Mouse (Mus musculus): ENCODE measurements around the gene Xpnpep3. TPM values are rescaled to one million over a fixed set of nuclear protein-coding genes. Genes with fewer than 3 reads are reported as not detected.
"Not testable (repeated sequence)": the region's sequence is repeated elsewhere in the genome, so short reads cannot be mapped to it uniquely, and the experiment has no call there.

The Xpnpep3 gene
- total RNA-seq, 2 experiments from 2014 or later, result 13.3 TPM

DNA sequence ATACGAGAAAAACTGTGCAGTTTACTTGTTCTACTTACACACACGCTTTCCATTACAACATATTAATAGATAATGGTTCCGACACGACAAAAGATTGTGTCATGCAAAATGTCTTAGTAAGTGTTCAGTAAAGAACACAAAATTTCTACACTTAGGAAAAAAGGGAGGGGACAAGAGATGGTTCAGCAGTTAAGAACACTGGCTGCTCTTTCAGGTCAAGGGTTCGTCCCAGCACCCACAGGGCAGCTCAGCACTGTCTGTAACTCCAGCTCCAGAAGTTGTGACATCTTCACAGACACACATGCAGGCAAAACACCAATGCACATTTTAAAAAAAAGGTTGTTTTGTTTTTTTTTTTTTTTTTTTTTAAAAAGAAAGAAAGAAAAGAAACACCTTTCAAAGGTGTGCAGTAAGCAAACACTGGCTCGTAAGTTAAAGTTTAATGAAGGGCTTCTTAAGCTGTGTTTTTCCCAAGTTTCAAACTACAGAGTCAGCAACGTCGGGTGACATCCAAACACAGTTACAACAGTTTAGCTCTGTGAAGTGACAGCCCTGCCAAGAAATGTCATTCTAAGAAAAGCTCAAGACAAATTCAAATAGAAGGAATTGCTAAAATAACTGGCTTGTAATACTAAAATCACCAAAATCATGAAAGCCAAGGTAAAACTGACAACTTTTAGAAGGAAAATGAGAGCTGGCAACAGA lies 5.6 kb upstream of the Xpnpep3 start:
- no peak for DNase-seq
- intact Hi-C loops (cut with DNase I), result no loop called here

DNA sequence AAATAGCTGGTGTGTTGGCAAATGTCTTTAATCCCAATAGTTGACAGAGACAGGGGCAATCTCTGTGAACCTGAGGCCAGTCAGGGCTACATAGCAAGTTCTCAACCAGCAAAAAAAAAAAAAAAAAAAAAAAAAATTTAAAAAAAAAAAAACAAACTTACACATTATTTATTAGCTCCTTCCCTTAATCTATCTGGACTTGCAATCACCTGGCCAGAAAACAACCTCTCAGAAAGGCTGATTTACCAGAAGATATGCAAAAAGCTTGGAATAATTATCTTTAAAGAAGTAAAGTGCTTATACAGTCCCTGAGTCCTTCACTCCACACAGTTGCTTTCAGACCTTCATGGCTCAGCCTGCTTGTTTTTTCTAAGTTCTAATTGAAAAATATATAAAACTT lies 1.7 kb upstream of the Xpnpep3 start:
- intact Hi-C loops (cut with DNase I), result loop anchor here (2.0 kb wide), 3 partner anchors 37 to 187 kb away; partner anchors contain the start of genes Ep300, Rbx1 and Slc25a17

DNA sequence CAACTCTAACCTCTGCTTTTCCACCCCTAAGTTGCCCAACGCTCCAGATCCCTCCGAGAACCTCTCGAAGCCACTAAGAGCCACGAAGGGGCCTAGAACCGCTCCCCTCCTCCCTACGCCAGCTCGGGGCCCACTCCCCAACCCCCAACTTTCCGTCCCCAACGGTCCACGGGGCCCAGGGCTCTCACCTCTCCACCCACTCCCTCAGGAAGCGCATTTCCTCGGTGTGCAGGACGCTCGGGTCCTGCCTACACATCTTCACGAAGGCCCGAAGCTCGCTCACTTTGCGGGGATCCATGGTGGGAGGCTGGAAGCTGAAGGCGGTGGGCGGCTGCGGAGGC lies 671 bp upstream of the Xpnpep3 start:
- intact Hi-C loops (cut with DNase I), result loop anchor here (2.0 kb wide), 3 partner anchors 38 to 186 kb away; partner anchors contain the start of genes Ep300, Rbx1 and Slc25a17

More for the DNA sequence above, 1.7 kb upstream of the Xpnpep3 start:
- no peak for DNase-seq

DNA sequence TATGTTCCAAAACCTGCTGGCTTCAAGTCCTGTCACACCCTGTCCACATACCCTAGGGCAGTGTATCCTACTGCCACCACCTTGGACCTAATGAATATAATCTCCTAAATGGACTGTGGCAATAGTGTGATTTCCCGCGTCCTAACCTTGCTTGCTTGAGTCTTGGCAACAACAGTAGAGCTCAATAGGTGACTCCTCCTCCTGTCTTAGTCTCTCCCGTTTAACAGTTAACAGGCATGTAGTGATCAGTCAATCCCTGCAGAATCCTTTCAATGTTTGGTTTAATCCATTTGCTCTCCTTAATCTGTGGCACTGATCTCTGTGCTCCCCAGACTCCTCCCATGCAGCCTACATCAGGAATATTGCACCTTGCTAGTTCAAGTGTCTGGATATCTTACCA lies 5.1 kb downstream of the Xpnpep3 start:
- intact Hi-C loops (cut with DNase I), result no loop called here

More for the DNA sequence above, 671 bp upstream of the Xpnpep3 start:
- no peak for DNase-seq

DNA sequence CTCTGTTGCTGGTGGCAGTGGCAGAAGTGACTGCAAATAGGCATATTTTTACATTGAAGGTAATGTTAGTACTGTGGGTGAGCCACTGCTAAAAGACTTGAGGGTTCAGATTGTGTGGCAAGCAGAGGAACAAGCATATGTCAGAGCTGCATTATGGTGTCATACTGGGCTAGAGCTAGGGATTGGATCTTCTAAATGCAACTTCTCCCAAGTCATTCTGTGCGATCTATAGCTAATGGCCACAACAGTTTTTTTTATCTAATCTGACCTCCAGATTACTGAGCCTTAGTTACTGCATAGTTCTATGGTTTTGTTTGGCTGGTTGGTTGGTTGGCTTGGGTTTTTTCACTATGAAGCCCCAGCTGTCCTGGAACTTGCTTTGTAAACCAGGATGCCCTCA lies 8.3 kb downstream of the Xpnpep3 start, which contains the start of gene Dnajb7:
TSS of gene Dnajb7 (minus strand) at position 101 of the 400 bp plus-strand sequence.
- DNase-seq, result no peak

More for the DNA sequence above, 5.1 kb downstream of the Xpnpep3 start:
- DNase-seq, result no peak

DNA sequence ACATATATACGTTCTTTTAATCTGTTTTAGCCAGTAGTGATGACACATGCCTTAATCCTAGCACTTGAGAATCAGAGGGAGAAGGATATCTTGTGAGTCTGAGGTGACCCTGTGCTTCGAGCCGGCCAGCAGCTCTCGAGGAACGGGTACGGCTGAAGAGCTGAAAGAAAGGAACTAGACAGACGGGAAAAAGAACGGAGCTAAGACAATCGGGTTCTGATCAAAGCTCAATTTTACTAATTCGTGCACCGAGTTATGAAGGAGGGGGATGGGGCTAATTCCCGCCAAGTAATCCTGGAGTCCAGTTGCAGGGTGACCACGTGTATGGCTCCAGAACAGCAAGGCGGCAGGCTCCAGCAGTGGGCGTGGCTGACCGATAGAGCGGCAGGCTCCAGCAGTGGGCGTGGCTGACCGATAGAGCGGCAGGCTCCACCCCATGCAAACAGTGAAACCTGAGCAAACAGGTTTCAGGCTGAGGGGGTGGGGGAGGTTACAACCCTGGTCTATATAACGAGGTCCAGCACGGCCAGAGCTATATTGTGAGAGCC lies 16.9 kb downstream of the Xpnpep3 start:
- intact Hi-C loops (cut with DNase I), result not testable (repeated sequence)
- peak; percentile 19 to 29 for DNase-seq

More for the DNA sequence above, 8.3 kb downstream of the Xpnpep3 start, which contains the start of gene Dnajb7:
- intact Hi-C loops (cut with DNase I), result no loop called here

DNA sequence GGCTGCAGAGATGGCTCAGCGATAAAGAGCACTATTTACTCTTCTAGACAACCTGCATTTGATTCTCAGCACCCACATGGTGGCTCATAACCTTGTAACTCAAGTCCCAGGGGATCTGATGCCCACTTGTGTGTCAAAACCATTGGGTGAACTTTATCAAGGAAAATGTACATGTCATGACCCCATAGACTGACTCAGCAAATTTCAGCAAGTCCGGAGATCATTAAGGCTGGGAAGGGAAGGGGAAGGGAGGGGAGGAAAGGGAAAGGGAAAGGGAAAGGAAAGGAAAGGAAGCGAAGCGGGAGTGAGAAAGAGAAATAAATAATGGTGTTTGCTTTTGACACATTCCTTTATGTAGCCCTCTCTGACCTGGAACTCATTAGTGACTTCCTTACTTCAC lies 18.1 kb downstream of the Xpnpep3 start:
- intact Hi-C loops (cut with DNase I), result no loop called here
- DNase-seq, result no peak

DNA sequence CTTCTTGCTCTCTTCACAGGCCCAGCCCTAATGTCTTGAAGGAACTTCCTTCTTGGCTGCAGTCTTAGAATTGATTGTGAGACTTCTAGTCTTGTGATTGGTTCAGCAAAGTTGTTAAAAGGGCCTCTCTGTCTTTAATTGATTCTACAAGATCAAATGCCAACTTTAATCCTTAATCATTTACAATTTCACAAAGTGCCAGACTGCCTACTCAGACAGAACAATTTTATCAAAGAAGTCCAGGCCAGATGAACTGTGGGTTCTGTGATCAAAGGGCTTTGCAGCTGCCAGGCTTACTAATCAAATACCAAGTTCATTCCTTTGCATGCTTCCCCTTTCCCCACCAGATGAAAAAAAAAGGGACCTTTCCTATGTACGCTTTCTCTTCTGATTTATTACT lies 21.5 kb downstream of the Xpnpep3 start:
- no peak for DNase-seq
- intact Hi-C loops (cut with DNase I), result no loop called here

DNA sequence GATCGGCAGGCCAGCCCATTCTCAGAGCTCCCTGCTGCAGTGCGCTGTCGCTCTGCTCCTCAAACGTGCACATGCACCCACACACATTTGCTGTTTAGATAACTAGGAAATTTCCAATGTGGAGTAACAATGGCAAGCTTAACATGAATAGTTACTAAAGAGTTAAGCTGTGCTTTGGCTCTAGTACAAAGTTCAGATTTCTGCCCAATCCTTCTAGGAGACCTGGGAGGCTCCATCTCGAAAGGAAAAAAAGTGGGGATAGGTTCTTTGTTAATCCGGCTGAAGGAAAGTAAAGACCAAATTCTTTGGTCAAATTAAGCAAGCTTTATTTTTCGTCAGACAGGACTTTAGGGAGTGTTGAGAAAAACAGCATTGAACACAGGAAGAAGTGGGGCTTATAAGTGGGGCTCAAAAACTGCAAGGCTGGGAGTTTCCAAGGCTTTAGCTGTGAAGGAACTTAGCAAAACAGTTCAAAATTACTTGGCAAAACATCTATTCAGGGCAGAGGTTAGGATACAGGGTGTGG lies 22.3 kb downstream of the Xpnpep3 start:
- DNase-seq, result no peak
- intact Hi-C loops (cut with DNase I), result no loop called here

DNA sequence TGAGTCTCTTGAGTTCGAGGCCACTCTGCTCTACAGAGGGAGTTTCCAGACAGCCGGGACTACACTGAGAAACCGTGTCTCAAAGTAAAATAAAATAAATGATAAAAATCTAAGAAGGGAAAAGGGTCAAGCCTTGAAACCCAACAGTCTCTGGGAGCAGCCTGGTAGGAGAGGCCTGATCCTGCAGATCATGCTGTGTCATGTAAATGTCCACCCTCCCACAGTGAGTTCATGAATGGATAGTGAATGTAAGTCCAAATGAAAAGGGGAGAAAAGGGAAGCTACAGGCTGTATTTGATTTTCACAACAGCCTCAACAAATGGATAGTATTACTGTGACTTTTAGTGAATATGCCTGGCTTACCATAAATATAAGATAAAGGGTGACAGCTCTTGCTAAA lies 25.4 kb downstream of the Xpnpep3 start:
- intact Hi-C loops (cut with DNase I), result no loop called here
- no peak for DNase-seq

DNA sequence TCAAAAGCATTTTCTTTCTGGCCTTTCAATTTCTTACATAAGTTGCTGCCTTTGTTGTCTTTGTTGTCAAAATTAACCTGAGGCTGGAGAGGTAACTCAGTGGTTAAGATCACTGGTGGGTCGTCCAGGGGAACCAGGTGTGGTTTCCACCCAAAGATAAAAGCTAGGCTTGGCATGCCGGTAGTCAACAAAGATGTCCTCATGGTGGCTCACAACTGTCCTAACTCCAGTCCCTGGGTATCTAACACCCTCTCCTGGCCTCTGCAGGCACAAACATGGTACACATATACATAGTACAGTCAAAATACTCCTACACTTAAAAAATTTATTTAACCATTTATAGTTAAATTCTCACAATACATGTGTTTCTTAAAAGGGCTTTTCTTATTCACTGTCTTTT lies 28.0 kb downstream of the Xpnpep3 start:
- intact Hi-C loops (cut with DNase I), result no loop called here

DNA sequence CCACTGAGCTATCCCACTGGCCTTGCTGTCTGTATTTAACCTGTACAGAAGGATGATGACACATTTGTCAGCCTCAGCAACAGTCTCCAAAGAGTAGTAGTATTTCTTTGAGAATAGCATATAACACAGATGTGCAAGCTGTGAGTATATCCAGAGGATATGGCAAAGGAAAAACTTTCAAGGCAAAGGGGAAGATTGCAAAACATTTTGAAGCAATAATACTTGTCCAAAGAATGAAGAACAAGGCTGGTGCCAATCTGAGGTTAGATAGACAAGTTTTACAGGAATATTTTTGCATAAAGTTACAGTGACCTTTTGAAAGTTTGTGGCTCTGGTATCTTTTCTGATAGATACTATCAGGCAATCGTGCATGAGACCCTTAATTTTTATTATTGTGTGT lies 31.3 kb downstream of the Xpnpep3 start:
- intact Hi-C loops (cut with DNase I), result no loop called here
- DNase-seq, result no peak

More for the DNA sequence above, 28.0 kb downstream of the Xpnpep3 start:
- no peak for DNase-seq

DNA sequence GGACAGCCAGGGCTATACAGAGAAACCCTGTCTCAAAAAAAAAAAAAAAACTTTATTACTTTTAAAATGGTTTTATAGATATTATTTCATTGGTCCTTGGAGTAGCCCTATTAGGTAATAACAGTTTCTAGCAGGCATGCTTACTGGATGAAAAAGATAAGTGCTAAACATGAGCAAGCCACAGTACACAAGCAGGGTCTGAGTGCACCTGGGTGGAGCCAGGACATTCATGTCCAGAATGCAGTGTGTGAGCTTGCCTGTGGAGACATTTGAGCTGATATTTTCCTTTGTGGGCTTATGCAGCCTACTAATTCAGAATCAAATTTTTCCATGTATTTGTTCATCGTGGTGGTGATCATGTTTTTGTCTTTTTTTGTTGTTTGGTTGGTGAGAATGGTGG lies 38.4 kb downstream of the Xpnpep3 start:
- intact Hi-C loops (cut with DNase I), result no loop called here
- DNase-seq, result no peak

DNA sequence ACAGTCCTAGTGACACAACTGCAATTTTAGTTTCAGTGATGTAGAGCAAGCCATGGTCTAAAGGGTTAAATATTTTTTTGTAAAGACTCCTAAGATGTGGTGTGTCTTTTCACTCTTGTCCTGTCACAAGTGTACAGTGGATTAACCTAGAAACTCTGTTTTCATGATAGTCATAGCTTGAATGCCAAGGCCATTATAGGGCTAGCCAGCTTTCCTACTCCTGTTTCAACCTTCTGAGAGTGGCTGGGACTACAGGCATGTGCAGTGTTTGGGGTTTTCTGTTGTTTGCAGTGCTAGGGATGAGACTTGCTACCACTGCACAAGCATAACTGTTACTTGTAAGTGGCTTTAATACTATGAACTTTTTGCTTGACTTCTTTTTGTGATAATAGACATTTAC lies 39.3 kb downstream of the Xpnpep3 start:
- no peak for DNase-seq
- intact Hi-C loops (cut with DNase I), result no loop called here

DNA sequence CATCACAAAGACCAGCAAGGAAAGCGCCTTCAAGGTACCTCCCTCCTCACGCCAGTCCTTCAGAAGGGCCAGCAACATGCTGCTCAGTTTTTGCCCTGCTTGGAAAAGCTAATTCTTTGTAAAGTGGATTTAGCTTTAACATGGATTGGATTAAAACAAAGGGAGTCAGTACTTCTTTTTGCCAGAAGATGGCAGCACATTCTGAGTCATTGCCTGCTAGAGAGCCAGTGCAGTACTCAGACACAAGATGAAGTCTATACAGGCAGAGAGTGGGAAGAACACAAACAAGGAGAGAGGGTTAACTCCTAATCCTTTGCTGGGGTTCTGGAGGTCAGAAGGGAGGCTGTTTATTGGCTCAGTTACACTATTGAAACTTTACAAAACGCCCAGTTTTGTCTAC lies 48.5 kb downstream of the Xpnpep3 start:
- peak; percentile 54 to 63 for DNase-seq
- intact Hi-C loops (cut with DNase I), result loop anchor here (2.0 kb wide), 1 partner anchor 156 kb away; no protein-coding TSS in a partner anchor

DNA sequence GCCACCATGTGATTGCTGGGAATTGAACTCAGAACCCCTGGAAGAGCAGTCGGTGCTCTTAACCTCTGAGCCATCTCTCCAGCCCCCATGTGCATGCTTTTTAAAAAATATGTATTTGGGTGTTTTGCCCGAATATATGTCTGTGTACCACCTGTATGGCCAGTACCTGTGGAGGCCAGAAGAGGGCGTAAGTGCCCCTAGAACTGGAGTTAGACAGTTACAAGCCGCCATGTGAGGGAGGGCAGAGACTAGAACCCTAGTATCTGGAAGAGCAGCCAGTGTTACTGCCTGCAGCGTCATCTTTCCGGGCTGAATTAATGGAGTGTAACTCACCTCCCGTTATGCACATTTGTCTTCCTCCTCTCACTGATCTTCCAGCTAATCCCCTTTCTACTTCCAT lies 61.6 kb downstream of the Xpnpep3 start:
- intact Hi-C loops (cut with DNase I), result no loop called here

DNA sequence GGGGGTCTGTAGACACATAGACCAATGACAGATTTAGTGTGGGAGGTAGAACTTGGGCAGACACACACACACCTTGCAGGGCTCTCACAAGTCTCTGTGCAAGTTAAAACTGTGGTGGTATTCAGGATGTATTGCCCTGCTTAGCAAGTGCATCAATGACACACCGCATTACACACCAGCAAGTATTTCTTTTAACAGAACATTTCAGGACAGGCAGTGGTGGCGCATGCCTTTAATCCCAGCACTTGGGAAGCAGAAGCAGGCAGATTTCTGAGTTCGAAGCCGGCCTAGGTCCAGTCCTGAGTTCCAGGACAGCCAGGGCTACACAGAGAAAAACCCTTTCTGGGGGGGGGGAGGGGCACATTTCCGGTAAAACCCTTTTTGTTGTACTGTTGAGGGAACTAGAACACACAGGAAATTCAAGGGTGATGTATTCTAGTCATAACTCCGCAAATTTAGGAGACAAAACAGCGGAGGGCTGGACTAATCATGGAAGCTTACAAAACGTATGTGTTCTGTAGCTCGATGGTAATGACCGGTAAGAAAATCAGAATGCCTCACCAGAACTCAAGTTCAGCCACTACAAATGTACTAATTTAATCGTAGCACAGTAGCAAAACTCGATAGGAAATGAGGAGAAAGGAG lies 65.2 kb downstream of the Xpnpep3 start:
- intact Hi-C loops (cut with DNase I), result no loop called here
- DNase-seq, result no peak

More for the DNA sequence above, 61.6 kb downstream of the Xpnpep3 start:
- no peak for DNase-seq

DNA sequence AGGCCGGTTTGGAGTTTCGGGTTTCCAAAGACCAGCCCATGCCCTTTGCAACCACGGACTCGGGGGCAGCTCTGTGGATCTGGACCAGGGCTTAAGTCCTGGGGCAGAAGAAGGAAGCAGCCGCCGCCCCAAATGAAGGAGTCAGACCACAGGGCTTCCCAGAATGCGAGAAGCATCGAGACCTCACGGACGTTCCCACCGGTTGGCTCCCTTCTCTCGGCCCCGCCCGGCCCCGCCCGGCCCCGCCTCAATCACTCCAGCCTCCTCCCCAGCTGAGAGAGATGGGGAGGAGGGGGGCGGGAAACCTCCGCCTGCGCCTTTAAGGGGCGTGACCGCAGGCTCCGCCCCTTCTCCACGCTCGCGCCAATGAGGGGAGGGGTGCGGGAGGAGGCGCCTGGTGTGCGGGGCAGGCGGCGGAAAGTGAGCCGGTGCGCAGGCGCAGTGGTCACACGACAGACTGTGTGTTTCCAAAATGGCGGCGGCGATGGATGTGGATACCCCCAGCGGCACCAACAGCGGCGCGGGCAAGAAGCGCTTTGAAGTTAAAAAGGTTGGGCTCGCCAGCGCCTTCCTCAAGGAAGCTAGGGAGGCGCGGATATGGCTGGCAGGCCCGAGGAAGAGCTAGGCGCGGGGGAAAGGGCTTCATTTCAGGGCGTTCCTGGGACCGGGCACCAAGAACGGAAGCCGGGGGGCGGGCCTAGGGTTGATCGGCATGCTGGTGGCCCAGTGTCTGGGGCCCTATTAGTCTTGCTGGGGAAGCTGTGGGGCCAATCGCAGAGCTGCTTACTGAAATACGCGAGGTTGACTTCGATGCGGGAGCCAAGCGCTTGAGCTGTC lies 66.2 kb downstream of the Xpnpep3 start, which contains the start of gene Rbx1:
TSS of gene Rbx1 (plus strand) at position 396 of the 837 bp plus-strand sequence.
- intact Hi-C loops (cut with DNase I), result loop anchor here (1.0 to 2.0 kb wide), 3 partner anchors 57 to 119 kb away; partner anchors contain the start of gene Ep300
- peak; percentile 99 to 100 for DNase-seq

DNA sequence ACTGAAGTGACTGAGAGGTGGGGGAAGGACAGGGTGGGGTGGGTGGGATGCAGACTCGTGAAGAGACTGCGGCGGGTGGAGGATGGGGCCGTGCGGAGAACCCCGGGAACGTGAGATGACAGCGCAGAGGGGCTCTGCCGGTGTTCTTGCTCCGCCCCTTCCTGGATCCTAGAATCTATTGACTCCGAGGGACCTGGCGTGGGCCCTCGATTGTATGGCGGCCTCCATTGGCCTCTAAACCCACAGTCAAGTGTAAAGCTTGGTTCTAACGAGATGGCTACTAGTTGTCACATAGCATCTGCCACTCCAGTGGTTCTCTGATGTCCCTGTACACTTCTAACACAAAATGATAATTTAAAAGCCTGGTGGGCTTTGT lies 66.8 kb downstream of the Xpnpep3 start:
- intact Hi-C loops (cut with DNase I), result loop anchor here (1.0 to 2.0 kb wide), 3 partner anchors 56 to 119 kb away; partner anchors contain the start of gene Ep300
- no peak for DNase-seq

DNA sequence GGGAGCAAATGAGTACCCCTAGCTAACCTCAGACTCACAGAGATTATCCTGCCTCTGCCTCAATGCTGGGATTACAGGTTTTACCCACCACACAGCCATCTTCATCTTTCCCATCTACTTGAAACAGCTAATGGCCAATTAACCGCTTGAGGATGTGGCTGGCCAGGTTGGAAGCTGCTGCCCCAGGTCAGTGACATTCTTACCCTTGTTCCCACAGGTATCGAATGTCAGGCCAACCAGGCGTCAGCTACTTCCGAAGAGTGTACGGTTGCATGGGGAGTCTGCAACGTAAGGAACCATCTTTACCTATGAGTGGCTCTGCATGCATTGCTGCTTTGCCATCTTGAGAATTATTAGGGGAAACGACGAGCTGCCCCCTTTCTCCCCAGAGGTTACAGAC lies 70.8 kb downstream of the Xpnpep3 start:
- intact Hi-C loops (cut with DNase I), result no loop called here
- no peak for DNase-seq

All from heart, postnatal 36 days (tissue).